Mouse (Mus musculus): ENCODE results near the gene Dynlt1a.
"Not testable (repeated sequence)": the region's sequence is repeated elsewhere in the genome, so short reads cannot be mapped to it uniquely, and the experiment has no call there.

DNA sequence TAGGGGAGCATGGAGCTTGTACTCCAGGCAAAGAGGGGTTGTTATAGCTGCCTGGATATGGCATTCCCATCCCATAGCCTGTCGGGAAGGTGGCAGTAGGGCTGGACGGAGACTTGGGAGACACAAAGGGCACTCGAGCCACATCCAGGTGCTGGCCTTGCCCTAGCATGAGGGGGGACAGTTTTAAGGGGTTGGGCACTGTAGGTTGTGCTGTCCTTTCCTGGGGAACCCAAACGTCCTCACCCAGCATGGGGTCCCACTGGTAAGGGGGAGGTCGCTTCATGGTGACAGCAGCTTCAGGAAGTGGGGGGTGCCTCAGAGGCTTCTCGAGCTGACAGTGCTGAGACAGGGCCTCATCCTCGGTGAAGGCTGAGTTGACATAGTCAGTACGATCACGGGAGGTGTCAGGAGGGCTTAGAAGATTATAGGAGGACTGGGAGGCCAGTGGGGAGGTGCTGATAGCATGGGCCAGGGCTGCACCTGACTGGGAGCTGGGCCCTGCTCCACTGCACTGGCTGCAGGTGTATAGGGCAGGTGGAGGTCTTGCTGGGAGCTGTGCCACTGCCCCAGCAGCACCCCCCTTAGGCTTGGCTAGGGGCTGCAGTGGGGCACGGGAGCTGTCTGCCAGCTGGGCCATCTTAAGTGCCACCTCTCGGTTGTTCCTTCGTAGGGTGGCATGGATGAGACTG lies 25.4 kb upstream of the Dynlt1a start:
- TF ChIP-seq EP300 (IDR thresholded peaks at IDR 0.05; ENCODE audit: insufficient read depth, low read depth, low read length); CTCF (IDR thresholded peaks at IDR 0.05; ENCODE audit: low read depth, low read length); POLR2A (IDR thresholded peaks at IDR 0.05; ENCODE audit: insufficient read depth, low read length): not testable (repeated sequence)
